Mouse (Mus musculus) lung, adult 2 months (tissue): ENCODE results near the gene Gm5269.

Experiments used
- CTCF ChIP-seq: fragments of 200-500 bp; IDR thresholded peaks from 2 replicates; pipeline ENCODE4 v1.5.1; 2011; ENCODE audit warnings: mild to moderate bottlenecking, low read length, control low read depth; ENCODE audit not compliant: insufficient read depth
- POLR2A ChIP-seq: fragments of 200-500 bp; IDR thresholded peaks from 2 replicates; pipeline ENCODE4 v1.6.1; 2011; ENCODE audit warnings: low read depth, mild to moderate bottlenecking, control low read depth, low read length, borderline replicate concordance; ENCODE audit errors: extremely low read depth

GRCm38 (mm10) chr1:45877463-45877862 is 12.6 kb downstream of the Gm5269 start:
- TF ChIP-seq CTCF = no peak
- TF ChIP-seq POLR2A = no peak
